Comparison of ENCODE assay signal across 10 mouse cellular contexts in genomic region chr17:46736160-46736559, GRCm38 (mm10). TPM values are rescaled to one million over a fixed set of nuclear protein-coding genes. Genes with fewer than 3 reads are reported as not detected.
DNase-seq lines count a peak whose midpoint lies in the region; ATAC-seq and TF ChIP-seq lines count a peak whose summit lies in the region.
"Had no signal": no experiment of that assay in that cellular context is flagged by ENCODE, and none has a peak within 500 bp of the region (broad histone marks: within the 10 kb centered on the region; RNA-seq: fewer than 3 reads in every experiment).

No protein-coding gene starts in this region.

- H3K9me3 ChIP-seq in heart, embryonic 10.5 days: no peaks in the 10 kb centered on the region
- H3K9me3 ChIP-seq: embryonic facial prominence, embryonic 15.5 days; lung, embryonic 15.5 days had no signal

- TF ChIP-seq CTCF in thymus, adult 2 months (IDR thresholded peaks at IDR 0.05; ENCODE audit: borderline replicate concordance, control insufficient read depth, extremely low read depth, insufficient read depth, low read length, poor library complexity): peak; percentile 78
- peak; percentile 33; the same call in 1 of the 2 replicates for TF ChIP-seq CTCF in embryonic fibroblast, embryonic 13.5 days (IDR thresholded peaks at IDR 0.05; ENCODE audit: borderline replicate concordance, insufficient read depth, low read length)

- H3K4me1 ChIP-seq in heart, embryonic 10.5 days: no peaks in the 10 kb centered on the region
- H3K4me1 ChIP-seq in thymus, adult 2 months (replicated peaks; ENCODE audit: control insufficient read depth, insufficient read depth, low read length): no peaks in the 10 kb centered on the region
- no peaks in the 10 kb centered on the region for H3K4me1 ChIP-seq in embryonic fibroblast, embryonic 13.5 days (ENCODE audit: control insufficient read depth, insufficient read depth, low read length)
- H3K4me1 ChIP-seq: embryonic facial prominence, embryonic 15.5 days; lung, embryonic 15.5 days had no signal

- intact Hi-C loops in heart, postnatal 25 days (cut with DNase I): no loop called here

- H3K27me3 ChIP-seq in heart, embryonic 10.5 days (ENCODE audit: insufficient read depth, poor library complexity, severe bottlenecking): no peaks in the 10 kb centered on the region
- no peaks in the 10 kb centered on the region for H3K27me3 ChIP-seq in thymus, adult 2 months (ENCODE audit: control insufficient read depth, insufficient read depth, low read length)
- H3K27me3 ChIP-seq: embryonic facial prominence, embryonic 15.5 days; lung, embryonic 15.5 days had no signal

- TF ChIP-seq POLR2A in thymus, adult 2 months (IDR thresholded peaks at IDR 0.05; ENCODE audit: control insufficient read depth, extremely low read depth, insufficient read depth, low read length, poor library complexity): no peak
- TF ChIP-seq POLR2A in embryonic fibroblast, embryonic 13.5 days (IDR thresholded peaks at IDR 0.05; ENCODE audit: low read depth, low read length): no peak

- ATAC-seq in megakaryocyte, adult 5-6 weeks (ENCODE audit: poor library complexity, severe bottlenecking): peak; percentile 62; the same call in 1 of the 2 replicates

- H3K36me3 ChIP-seq in heart, embryonic 10.5 days: peaks cover 38% of the 10 kb centered on the region
- peaks cover 6% of the 10 kb centered on the region; the same call in 1 of the 2 replicates for H3K36me3 ChIP-seq in thymus, adult 2 months (ENCODE audit: control insufficient read depth, insufficient read depth, low read length)

- DNase-seq in heart, embryonic 10.5 days (ENCODE audit: low spot score): peak; percentile 73
- no peak for DNase-seq in heart, postnatal 25 days (ENCODE audit: low spot score)
- DNase-seq in thymus, adult 2 months: peak; percentile 57
- DNase-seq in thymus, adult 18-20 months: no peak
- DNase-seq in layer of hippocampus, adult 9-11 months: no peak
- DNase-seq in left cerebral cortex, adult 11 months (ENCODE audit: low spot score): no peak

- 63% methylated on average over 9 of the region's 10 CpGs for WGBS in heart, embryonic 10.5 days
- 83% methylated on average over 9 of the region's 10 CpGs for WGBS in thymus, adult 2 months

- H3K27ac ChIP-seq in heart, embryonic 10.5 days: no peak overlapping the region; the same call in 1 of the 2 replicates
- H3K27ac ChIP-seq in thymus, adult 2 months (ENCODE audit: control insufficient read depth, insufficient read depth, low read length): no peak overlapping the region
- H3K27ac ChIP-seq in embryonic fibroblast, embryonic 13.5 days (ENCODE audit: insufficient read depth, low read length): no peak overlapping the region
- H3K27ac ChIP-seq: embryonic facial prominence, embryonic 15.5 days; lung, embryonic 15.5 days had no signal

- H3K4me3 ChIP-seq in heart, embryonic 10.5 days: no peak overlapping the region
- no peak overlapping the region for H3K4me3 ChIP-seq in thymus, adult 2 months (ENCODE audit: control insufficient read depth, insufficient read depth, low read length)
- H3K4me3 ChIP-seq in embryonic fibroblast, embryonic 13.5 days (ENCODE audit: insufficient read depth, low read length): no peak overlapping the region
- H3K4me3 ChIP-seq: embryonic facial prominence, embryonic 15.5 days; lung, embryonic 15.5 days had no signal

RNA-seq across cellular contexts. Expression of gene Gnmt, which starts 7.2 kb away (rescaled TPM):
- polyA plus RNA-seq in heart, embryonic 10.5 days (2016; fragmentation: Nextera tagmentation; extraction: Ambion mirVana): 0.83 and 2.3 TPM in 2 replicates
- 1 to 10 TPM in 1 of 2 experiments, under 1 TPM in 1; 0.92 to 2.3 TPM for total RNA-seq in heart, postnatal 25 days (2021)
- 4.4 and 10.6 TPM in 2 replicates for polyA plus RNA-seq in thymus, adult 2 months (2012; rRNA removed)
- not detected in 2 replicates for polyA plus RNA-seq in embryonic fibroblast, embryonic 13.5 days (2011; ENCODE audit: insufficient read length, low read depth, missing spikeins)
- 0.80 and 1.9 TPM in 2 replicates for total RNA-seq in megakaryocyte, adult 5-6 weeks (2015)
- 0.89 and 1.1 TPM in 2 replicates for total RNA-seq in megakaryocyte, adult 5-6 weeks (2017)

RNA-seq across cellular contexts. Expression of gene Cnpy3, which starts 15.9 kb away (rescaled TPM):
- polyA plus RNA-seq in heart, embryonic 10.5 days (2016; fragmentation: Nextera tagmentation; extraction: Ambion mirVana): 63.2 and 68.4 TPM in 2 replicates
- total RNA-seq in heart, postnatal 25 days (2021): 10 to 100 TPM; 18.8 to 20.1 TPM
- polyA plus RNA-seq in thymus, adult 2 months (2012; rRNA removed): 61.5 and 67.1 TPM in 2 replicates
- 29.5 and 29.9 TPM in 2 replicates for polyA plus RNA-seq in embryonic fibroblast, embryonic 13.5 days (2011; ENCODE audit: insufficient read length, low read depth, missing spikeins)
- 35.6 and 39.6 TPM in 2 replicates for total RNA-seq in megakaryocyte, adult 5-6 weeks (2015)
- 109 and 112 TPM in 2 replicates for total RNA-seq in megakaryocyte, adult 5-6 weeks (2017)

RNA-seq across cellular contexts. Expression of gene Pex6, which starts 24.9 kb away (rescaled TPM):
- polyA plus RNA-seq in heart, embryonic 10.5 days (2016; fragmentation: Nextera tagmentation; extraction: Ambion mirVana): 14.0 and 21.9 TPM in 2 replicates
- 10 to 100 TPM; 29.9 to 32.2 TPM for total RNA-seq in heart, postnatal 25 days (2021)
- 105 and 113 TPM in 2 replicates for polyA plus RNA-seq in thymus, adult 2 months (2012; rRNA removed)
- 11.1 and 13.1 TPM in 2 replicates for polyA plus RNA-seq in embryonic fibroblast, embryonic 13.5 days (2011; ENCODE audit: insufficient read length, low read depth, missing spikeins)
- total RNA-seq in megakaryocyte, adult 5-6 weeks (2015): 7.6 and 8.1 TPM in 2 replicates
- total RNA-seq in megakaryocyte, adult 5-6 weeks (2017): 8.1 and 9.7 TPM in 2 replicates

RNA-seq across cellular contexts. Expression of gene Ptcra, which starts 27.4 kb away (rescaled TPM):
- 0.39 and 0.60 TPM in 2 replicates for polyA plus RNA-seq in heart, embryonic 10.5 days (2016; fragmentation: Nextera tagmentation; extraction: Ambion mirVana)
- not detected for total RNA-seq in heart, postnatal 25 days (2021)
- 126 and 163 TPM in 2 replicates for polyA plus RNA-seq in thymus, adult 2 months (2012; rRNA removed)
- not detected in 2 replicates for polyA plus RNA-seq in embryonic fibroblast, embryonic 13.5 days (2011; ENCODE audit: insufficient read length, low read depth, missing spikeins)
- total RNA-seq in megakaryocyte, adult 5-6 weeks (2015): not detected in 2 replicates
- not detected in 2 replicates for total RNA-seq in megakaryocyte, adult 5-6 weeks (2017)

RNA-seq across cellular contexts. Expression of gene Ppp2r5d, which starts 31.2 kb away (rescaled TPM):
- polyA plus RNA-seq in heart, embryonic 10.5 days (2016; fragmentation: Nextera tagmentation; extraction: Ambion mirVana): 76.8 and 103 TPM in 2 replicates
- 10 to 100 TPM; 33.2 to 34.9 TPM for total RNA-seq in heart, postnatal 25 days (2021)
- 113 and 117 TPM in 2 replicates for polyA plus RNA-seq in thymus, adult 2 months (2012; rRNA removed)
- polyA plus RNA-seq in embryonic fibroblast, embryonic 13.5 days (2011; ENCODE audit: insufficient read length, low read depth, missing spikeins): 57.6 and 72.1 TPM in 2 replicates
- total RNA-seq in megakaryocyte, adult 5-6 weeks (2015): 22.8 and 24.4 TPM in 2 replicates
- total RNA-seq in megakaryocyte, adult 5-6 weeks (2017): 48.9 and 49.7 TPM in 2 replicates

Comparison
In these comparisons a context has a peak if more than half of its experiments do, and no peak if none do; other contexts are left out.
1. DNase-seq: peak in heart, embryonic 10.5 days (single experiment) and thymus, adult 2 months (single experiment); none in heart, postnatal 25 days (single experiment), thymus, adult 18-20 months (0 of 2), layer of hippocampus, adult 9-11 months (single experiment) and left cerebral cortex, adult 11 months (single experiment).